Mouse (Mus musculus): ENCODE measurements at regions not wholly inside any gene's neighbourhood (a gene's known extent, or its start where the extent isn't known, plus 50 kb on each side); places are given as distances from the start of the nearest gene placed in this dataset.

DNA sequence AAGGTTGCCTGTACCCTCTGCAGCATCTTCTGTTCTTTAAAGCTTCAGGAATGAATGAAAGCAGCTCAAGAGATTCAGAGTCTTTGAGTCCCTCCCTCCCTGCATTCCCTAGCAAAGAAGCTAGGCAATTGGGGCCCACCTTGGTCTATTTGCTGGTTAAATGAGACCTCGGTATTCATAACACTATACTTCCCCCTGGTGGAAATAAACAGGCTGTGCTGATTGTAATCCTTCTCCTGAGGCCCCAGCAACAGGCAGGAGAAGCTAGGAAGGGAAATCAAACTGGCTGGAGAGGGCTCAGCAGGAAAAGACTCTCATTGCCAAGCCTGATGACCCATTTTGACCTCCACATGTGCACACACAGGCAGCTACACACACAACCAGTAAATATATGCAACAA, 137.1 kb downstream of the Sh3bp4 start:
- Histone ChIP-seq H3K9ac (ENCODE audit: low read depth, poor library complexity, severe bottlenecking) (no peak overlapping the region), H3K4me3 (ENCODE audit: low read depth, low read length) (no peak overlapping the region), H3K36me3 (ENCODE audit: control insufficient read depth, insufficient read depth, low read length, poor library complexity, severe bottlenecking) (no peaks in the 10 kb centered on the region), H3K9me3 (replicated peaks; ENCODE audit: control insufficient read depth, insufficient read depth, low read length, poor library complexity, severe bottlenecking) (peaks cover 4% of the 10 kb centered on the region), H3K4me1 (ENCODE audit: control insufficient read depth, insufficient read depth, low read length) (no peaks in the 10 kb centered on the region), H3K27me3 (ENCODE audit: control insufficient read depth, insufficient read depth, low read length, poor library complexity, severe bottlenecking) (no peaks in the 10 kb centered on the region), H3K27ac (ENCODE audit: insufficient read depth, low read length) (no peak overlapping the region)
- TF ChIP-seq CTCF (IDR thresholded peaks at IDR 0.05; ENCODE audit: low read depth, low read length), result no peak
- no peak for TF ChIP-seq EP300 (IDR thresholded peaks at IDR 0.05; ENCODE audit: insufficient read depth, low read depth, low read length)

DNA sequence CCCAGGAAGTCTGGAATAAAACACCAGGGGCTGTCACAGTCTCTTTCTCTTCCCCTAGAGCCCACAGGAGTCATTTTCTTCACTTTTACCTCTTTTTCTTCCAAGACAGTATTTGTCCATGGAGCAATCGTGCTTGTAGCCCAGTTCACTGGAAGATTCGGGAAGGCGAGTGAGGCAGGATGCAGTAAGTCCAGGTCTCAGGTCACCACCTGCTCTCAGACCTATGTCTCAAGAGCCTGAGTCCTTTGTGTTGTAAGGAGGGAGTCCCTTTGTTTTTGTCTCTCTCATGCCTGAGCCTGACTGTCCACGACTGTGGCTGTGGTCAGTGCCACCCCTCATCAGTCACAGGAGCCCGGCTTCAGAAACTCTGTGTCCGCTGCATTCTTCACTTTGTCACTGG, 140.9 kb downstream of the Sh3bp4 start:
- H3K27ac ChIP-seq (ENCODE audit: insufficient read depth, low read length), result no peak overlapping the region
- H3K4me1 ChIP-seq (ENCODE audit: control insufficient read depth, insufficient read depth, low read length), result no peaks in the 10 kb centered on the region
- TF ChIP-seq CTCF (IDR thresholded peaks at IDR 0.05; ENCODE audit: low read depth, low read length) (no peak), POLR2A (IDR thresholded peaks at IDR 0.05; ENCODE audit: insufficient read depth, low read length) (no peak), EP300 (IDR thresholded peaks at IDR 0.05; ENCODE audit: insufficient read depth, low read depth, low read length) (no peak)
- no peaks in the 10 kb centered on the region for H3K36me3 ChIP-seq (ENCODE audit: control insufficient read depth, insufficient read depth, low read length, poor library complexity, severe bottlenecking)
- H3K4me3 ChIP-seq (ENCODE audit: low read depth, low read length), result no peak overlapping the region
- peaks cover 2% of the 10 kb centered on the region; the same call in 1 of the 2 replicates for H3K9me3 ChIP-seq (replicated peaks; ENCODE audit: control insufficient read depth, insufficient read depth, low read length, poor library complexity, severe bottlenecking)
- no peak overlapping the region for H3K9ac ChIP-seq (ENCODE audit: low read depth, poor library complexity, severe bottlenecking)
- H3K27me3 ChIP-seq (ENCODE audit: control insufficient read depth, insufficient read depth, low read length, poor library complexity, severe bottlenecking), result no peaks in the 10 kb centered on the region

DNA sequence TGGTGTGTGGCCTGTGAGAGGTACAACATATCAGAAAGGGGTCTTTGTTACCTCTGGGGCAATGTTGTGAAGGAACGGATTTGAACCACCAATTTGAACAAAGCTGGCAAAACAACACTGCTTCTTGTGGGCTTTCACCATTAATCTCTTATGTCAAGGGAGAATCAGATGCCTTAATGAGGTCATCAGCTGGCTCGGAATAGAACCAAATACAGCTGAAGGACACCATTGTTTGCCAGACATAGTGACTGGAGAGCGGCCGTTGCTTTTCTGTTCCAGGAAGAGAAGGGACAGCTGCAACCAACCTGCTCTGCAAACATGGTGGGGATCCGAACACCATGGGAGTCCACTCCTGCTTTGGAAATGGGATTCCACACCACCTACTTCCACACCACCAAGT, 158.2 kb downstream of the Sh3bp4 start:
- Histone ChIP-seq H3K9me3 (replicated peaks; ENCODE audit: control insufficient read depth, insufficient read depth, low read length, poor library complexity, severe bottlenecking) (no peaks in the 10 kb centered on the region), H3K27ac (ENCODE audit: insufficient read depth, low read length) (no peak overlapping the region), H3K4me3 (ENCODE audit: low read depth, low read length) (no peak overlapping the region), H3K9ac (ENCODE audit: low read depth, poor library complexity, severe bottlenecking) (no peak overlapping the region), H3K27me3 (ENCODE audit: control insufficient read depth, insufficient read depth, low read length, poor library complexity, severe bottlenecking) (no peaks in the 10 kb centered on the region), H3K4me1 (ENCODE audit: control insufficient read depth, insufficient read depth, low read length) (no peaks in the 10 kb centered on the region), H3K36me3 (ENCODE audit: control insufficient read depth, insufficient read depth, low read length, poor library complexity, severe bottlenecking) (no peaks in the 10 kb centered on the region)
- TF ChIP-seq POLR2A (IDR thresholded peaks at IDR 0.05; ENCODE audit: insufficient read depth, low read length) (no peak), CTCF (IDR thresholded peaks at IDR 0.05; ENCODE audit: low read depth, low read length) (no peak)

DNA sequence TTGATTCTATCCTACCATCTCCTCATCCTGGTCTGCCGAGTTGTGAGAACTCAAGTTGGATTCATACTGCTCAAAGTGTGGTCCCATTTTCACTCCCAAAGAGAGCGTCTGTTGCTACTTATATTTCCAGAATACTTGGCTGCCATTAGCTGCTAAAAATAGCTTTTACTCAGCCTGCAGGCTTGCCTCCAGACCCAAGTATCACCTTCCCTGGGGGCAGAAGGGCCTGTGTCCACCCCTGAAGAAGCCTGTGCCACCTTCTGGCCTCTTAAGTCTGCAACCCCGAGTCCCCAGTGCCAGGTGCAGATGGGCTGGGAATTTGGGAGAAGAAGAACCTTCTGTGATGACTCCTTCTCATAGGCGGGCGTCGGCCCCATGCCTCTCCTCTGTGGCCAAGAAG, 161.5 kb downstream of the Sh3bp4 start:
- Histone ChIP-seq H3K27me3 (ENCODE audit: control insufficient read depth, insufficient read depth, low read length, poor library complexity, severe bottlenecking) (no peaks in the 10 kb centered on the region), H3K27ac (ENCODE audit: insufficient read depth, low read length) (no peak overlapping the region), H3K9ac (ENCODE audit: low read depth, poor library complexity, severe bottlenecking) (no peak overlapping the region), H3K4me3 (ENCODE audit: low read depth, low read length) (no peak overlapping the region), H3K4me1 (ENCODE audit: control insufficient read depth, insufficient read depth, low read length) (no peaks in the 10 kb centered on the region), H3K36me3 (ENCODE audit: control insufficient read depth, insufficient read depth, low read length, poor library complexity, severe bottlenecking) (no peaks in the 10 kb centered on the region), H3K9me3 (replicated peaks; ENCODE audit: control insufficient read depth, insufficient read depth, low read length, poor library complexity, severe bottlenecking) (no peaks in the 10 kb centered on the region)
- TF ChIP-seq EP300 (IDR thresholded peaks at IDR 0.05; ENCODE audit: insufficient read depth, low read depth, low read length) (no peak), POLR2A (IDR thresholded peaks at IDR 0.05; ENCODE audit: insufficient read depth, low read length) (no peak)

DNA sequence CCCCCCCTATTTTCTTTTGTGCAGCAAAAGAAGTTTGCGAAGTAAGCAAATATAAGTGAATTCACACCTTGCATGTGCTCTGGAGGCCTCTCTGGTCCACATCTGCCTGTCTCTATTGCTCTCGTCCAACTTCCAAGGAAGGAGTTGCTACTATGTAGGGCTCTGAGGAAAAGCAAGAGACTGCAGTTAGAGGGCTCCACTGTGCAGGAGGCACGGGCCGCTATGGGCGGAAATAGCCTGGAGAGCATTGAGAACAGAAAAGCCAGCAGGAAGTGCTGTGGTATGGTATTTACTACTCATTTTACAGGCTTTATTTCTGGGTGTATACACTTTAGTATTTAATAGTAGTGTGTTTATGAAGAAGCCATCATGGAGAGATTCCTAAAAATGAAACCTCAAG, 162.2 kb downstream of the Sh3bp4 start:
- no peak overlapping the region for H3K4me3 ChIP-seq (ENCODE audit: low read depth, low read length)
- H3K9ac ChIP-seq (ENCODE audit: low read depth, poor library complexity, severe bottlenecking), result no peak overlapping the region
- H3K27me3 ChIP-seq (ENCODE audit: control insufficient read depth, insufficient read depth, low read length, poor library complexity, severe bottlenecking), result no peaks in the 10 kb centered on the region
- TF ChIP-seq POLR2A (IDR thresholded peaks at IDR 0.05; ENCODE audit: insufficient read depth, low read length) (no peak), CTCF (IDR thresholded peaks at IDR 0.05; ENCODE audit: low read depth, low read length) (no peak), EP300 (IDR thresholded peaks at IDR 0.05; ENCODE audit: insufficient read depth, low read depth, low read length) (no peak)
- no peaks in the 10 kb centered on the region for H3K4me1 ChIP-seq (ENCODE audit: control insufficient read depth, insufficient read depth, low read length)
- no peaks in the 10 kb centered on the region for H3K36me3 ChIP-seq (ENCODE audit: control insufficient read depth, insufficient read depth, low read length, poor library complexity, severe bottlenecking)
- H3K9me3 ChIP-seq (replicated peaks; ENCODE audit: control insufficient read depth, insufficient read depth, low read length, poor library complexity, severe bottlenecking), result no peaks in the 10 kb centered on the region
- H3K27ac ChIP-seq (ENCODE audit: insufficient read depth, low read length), result no peak overlapping the region

DNA sequence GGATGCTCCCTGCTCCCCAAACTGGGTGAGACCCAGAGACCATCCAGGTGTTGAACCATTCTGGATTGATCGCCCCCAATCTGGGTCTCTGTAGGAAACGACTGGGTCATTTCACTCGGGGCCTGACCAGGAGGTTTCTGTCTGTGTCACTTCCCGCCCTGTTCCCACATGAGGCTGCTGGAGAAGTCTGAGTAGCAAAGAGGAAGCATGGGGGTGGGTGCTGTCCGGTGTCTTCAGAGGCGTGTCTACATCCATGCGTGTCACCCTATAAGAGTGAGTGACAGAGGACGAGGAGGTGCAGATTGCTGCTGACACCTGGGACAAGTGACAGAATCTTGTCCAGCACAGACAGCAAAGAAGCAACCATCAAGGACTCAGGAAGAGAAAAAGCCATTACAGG, 164.7 kb downstream of the Sh3bp4 start:
- no peak overlapping the region for H3K4me3 ChIP-seq (ENCODE audit: low read depth, low read length)
- H3K27me3 ChIP-seq (ENCODE audit: control insufficient read depth, insufficient read depth, low read length, poor library complexity, severe bottlenecking), result no peaks in the 10 kb centered on the region
- TF ChIP-seq EP300 (IDR thresholded peaks at IDR 0.05; ENCODE audit: insufficient read depth, low read depth, low read length), result no peak
- no peak for TF ChIP-seq POLR2A (IDR thresholded peaks at IDR 0.05; ENCODE audit: insufficient read depth, low read length)
- TF ChIP-seq CTCF (IDR thresholded peaks at IDR 0.05; ENCODE audit: low read depth, low read length), result no peak

More for the DNA sequence above, 164.7 kb downstream of the Sh3bp4 start:
- Histone ChIP-seq H3K36me3 (ENCODE audit: control insufficient read depth, insufficient read depth, low read length, poor library complexity, severe bottlenecking) (no peaks in the 10 kb centered on the region), H3K27ac (ENCODE audit: insufficient read depth, low read length) (no peak overlapping the region), H3K9me3 (replicated peaks; ENCODE audit: control insufficient read depth, insufficient read depth, low read length, poor library complexity, severe bottlenecking) (no peaks in the 10 kb centered on the region), H3K9ac (ENCODE audit: low read depth, poor library complexity, severe bottlenecking) (no peak overlapping the region), H3K4me1 (ENCODE audit: control insufficient read depth, insufficient read depth, low read length) (no peaks in the 10 kb centered on the region)

All from ES-Bruce4 (cell line).